Mouse (Mus musculus) testis, adult 10 weeks (tissue): ENCODE data around the gene Krtap9-1. TPM values are rescaled to one million over a fixed set of nuclear protein-coding genes. Genes with fewer than 3 reads are reported as not detected.

ENCODE experiments used
- polyA plus RNA-seq: library from polyadenylated mRNA; stranded (reverse); fragments of 350-450 nt; fragmentation: Illumina TruSeq; extraction: RNeasy Lipid Tissue Mini Kit (QIAGEN cat#74804); gene quantifications from one replicate; pipeline ENCODE4 v1.2.3, GENCODE M21; 2014; ENCODE audit warnings: low read depth, low replicate concordance

The Krtap9-1 gene
- not detected for polyA plus RNA-seq

DNA sequence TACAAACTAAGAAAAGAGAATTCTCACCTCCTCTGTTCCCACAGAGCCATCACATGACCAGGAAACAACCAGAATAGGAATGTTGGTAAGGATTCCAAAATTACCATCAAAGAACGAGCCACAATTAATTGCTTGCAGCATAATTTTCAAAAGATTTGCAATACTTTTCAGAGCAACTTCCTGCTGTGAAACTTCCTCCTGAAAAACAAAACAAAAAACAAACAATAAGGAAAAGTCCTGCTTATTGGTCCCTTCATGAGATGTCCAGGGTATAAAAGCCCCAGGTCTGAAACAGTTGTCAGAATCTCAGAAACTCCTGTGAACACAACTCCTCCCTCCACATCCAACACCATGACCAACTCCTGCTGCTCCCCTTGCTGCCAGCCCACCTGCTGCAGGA is at the start of gene Krtap9-1:
TSS of gene Krtap9-1 (plus strand) at position 301 of the 400 bp plus-strand sequence.

DNA sequence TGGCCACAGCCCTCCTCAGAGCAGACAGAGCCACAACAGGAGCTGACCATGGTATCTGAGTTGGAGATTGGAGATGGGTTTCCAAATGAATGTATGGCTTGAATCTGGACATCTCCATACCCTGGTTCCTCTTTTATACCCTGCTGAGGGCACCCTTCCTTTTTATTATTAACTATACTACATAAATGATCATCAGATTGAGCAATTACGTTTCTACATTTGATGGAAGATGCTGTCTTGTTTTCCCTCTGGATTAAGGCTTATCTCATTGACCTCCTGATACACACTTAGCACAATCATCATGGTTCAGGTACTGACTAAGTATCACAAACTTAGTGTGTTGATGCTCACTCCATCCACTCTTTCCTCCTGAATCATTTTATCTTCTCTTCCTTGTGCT is 35.2 kb upstream of the Krtap9-1 start, which contains the start of gene 2300003K06Rik:
TSS of gene 2300003K06Rik (minus strand) at position 101 of the 400 bp plus-strand sequence.

DNA sequence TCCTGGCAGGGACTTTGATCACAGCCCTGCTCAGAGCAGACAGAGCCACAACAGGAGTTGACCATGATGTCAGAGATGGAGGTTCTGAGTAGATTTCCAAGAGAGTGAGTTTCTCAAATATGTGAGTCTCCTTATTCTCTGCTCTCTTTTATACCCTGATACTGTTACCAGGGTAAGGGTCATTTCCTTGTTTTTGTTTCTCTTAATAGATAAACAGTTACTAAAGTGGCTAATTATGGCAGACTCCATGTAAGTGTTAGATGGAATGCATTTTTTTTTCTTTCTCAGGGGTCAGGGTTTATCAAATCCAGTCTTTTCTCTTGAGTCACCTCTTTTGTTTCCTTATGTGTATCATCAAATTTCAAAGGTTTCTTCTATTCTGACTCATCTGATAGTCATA is 21.7 kb upstream of the Krtap9-1 start, which contains the start of gene Krtap4-16:
TSS of gene Krtap4-16 (minus strand) at position 101 of the 400 bp plus-strand sequence.

DNA sequence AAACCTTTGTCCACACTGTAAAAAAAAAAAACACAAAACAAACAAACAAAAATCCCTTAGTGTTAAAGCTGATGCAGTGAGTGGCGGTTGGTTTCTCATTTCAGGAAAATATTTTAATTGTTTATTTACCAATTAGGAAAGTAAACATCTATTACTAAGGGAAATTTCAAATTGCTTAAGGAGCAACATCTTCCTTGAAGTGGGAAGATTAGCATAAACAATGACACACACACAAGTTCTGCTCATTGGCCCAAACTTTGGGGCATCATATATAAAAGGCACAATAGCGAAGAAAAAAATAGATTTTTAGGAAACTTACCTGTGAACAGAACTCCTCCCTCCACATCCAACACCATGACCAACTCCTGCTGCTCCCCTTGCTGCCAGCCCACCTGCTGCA is 15.6 kb upstream of the Krtap9-1 start, which contains the start of gene Gm11568:
TSS of gene Gm11568 (plus strand) at position 301 of the 400 bp plus-strand sequence.

DNA sequence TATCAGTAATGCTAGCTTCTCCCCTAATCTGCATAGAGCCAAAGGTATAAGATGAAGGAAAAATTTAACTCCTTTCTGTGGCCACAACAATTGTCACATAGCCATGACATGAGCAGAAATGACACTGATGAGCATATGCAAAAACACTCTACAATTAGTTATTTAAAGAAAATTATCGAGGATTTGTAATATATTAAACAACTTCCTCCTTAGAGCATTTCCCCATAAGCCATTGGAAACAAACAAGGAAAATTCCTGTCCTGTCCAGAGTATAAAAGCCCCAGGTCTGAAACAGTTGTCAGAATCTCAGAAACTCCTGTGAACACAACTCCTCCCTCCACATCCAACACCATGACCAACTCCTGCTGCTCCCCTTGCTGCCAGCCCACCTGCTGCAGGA is 9.0 kb upstream of the Krtap9-1 start, which contains the start of gene Gm11559:
TSS of gene Gm11559 (plus strand) at position 301 of the 400 bp plus-strand sequence.

DNA sequence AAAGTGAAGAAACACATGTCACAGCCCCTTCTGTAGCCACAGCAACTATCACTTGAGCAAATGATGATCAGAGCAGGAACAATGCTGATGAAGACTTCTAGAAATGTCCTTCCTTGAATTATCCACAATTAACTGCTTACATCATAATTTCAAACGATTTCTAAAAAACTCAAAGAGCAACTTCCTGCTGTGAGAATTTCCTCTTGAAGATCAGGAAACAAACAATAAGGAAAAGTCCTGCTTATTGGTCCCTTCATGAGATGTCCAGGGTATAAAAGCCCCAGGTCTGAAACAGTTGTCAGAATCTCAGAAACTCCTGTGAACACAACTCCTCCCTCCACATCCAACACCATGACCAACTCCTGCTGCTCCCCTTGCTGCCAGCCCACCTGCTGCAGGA is 5.7 kb downstream of the Krtap9-1 start, which contains the start of gene Gm11567:
TSS of gene Gm11567 (plus strand) at position 301 of the 400 bp plus-strand sequence.

DNA sequence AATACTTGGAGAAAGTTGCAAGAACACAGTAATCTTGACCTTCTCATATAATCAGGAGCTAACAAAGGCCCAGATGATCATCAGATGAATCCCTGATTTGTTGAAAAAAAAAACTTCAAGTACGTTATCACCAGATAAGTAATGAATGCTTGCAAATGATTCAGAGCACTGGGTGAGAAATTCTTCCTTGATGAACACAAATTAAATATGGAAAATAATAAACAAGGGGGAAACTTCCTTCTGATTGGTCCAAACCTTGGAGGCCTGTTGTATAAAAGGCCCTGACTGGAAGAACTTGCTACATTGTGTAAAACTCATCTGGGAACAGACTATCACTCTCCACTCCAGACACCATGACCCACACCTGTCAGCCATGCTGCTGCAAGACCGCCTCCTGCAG is 34.4 kb downstream of the Krtap9-1 start, which contains the start of gene Krtap31-1:
TSS of gene Krtap31-1 (plus strand) at position 301 of the 400 bp plus-strand sequence.

DNA sequence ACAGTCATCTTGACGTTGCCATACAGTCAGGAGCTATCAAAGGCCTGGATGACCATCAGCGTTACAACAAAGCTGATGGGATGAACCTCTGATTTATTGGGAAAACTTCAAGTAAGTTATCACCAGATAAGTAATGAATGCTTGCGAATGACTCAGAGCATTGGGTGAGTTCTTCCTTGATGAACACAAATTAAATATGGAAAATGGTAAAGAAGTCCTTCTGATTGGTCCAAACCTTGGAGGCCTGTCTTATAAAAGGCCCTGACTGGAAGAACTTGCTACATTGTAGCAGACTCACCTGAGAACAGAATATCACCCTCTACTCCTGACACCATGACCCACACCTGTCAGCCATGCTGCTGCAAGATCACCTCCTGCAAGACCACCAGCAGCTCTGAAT is 41.3 kb downstream of the Krtap9-1 start, which contains the start of gene Gm11565:
TSS of gene Gm11565 (plus strand) at position 301 of the 400 bp plus-strand sequence.

Other genes starting within 250 kb of the Krtap9-1 start
- gene Krtap4-1, start 245.2 kb upstream of the Krtap9-1 start, polyA plus RNA-seq = not detected
- not detected for gene Krtap4-2, start 238.3 kb upstream of the Krtap9-1 start, polyA plus RNA-seq
- gene Krtap4-7, start 229.3 kb upstream of the Krtap9-1 start, polyA plus RNA-seq = not detected
- not detected for gene Gm11555, start 223.2 kb upstream of the Krtap9-1 start, polyA plus RNA-seq
- gene Gm11563, start 214.4 kb upstream of the Krtap9-1 start, polyA plus RNA-seq = not detected
- gene Krtap4-6, start 207.4 kb upstream of the Krtap9-1 start, polyA plus RNA-seq = not detected
- gene Gm14190, start 182.6 kb upstream of the Krtap9-1 start, polyA plus RNA-seq = not detected
- gene Gm14180, start 139.1 kb upstream of the Krtap9-1 start, polyA plus RNA-seq = not detected
- not detected for gene Gm11595, start 100.5 kb upstream of the Krtap9-1 start, polyA plus RNA-seq
- gene Krtap4-8, start 92.7 kb upstream of the Krtap9-1 start, polyA plus RNA-seq = not detected
- gene Krtap4-9, start 88.2 kb upstream of the Krtap9-1 start, polyA plus RNA-seq = not detected
- gene Gm11596, start 79.9 kb upstream of the Krtap9-1 start, polyA plus RNA-seq = not detected
- not detected for gene Gm11569, start 74.5 kb upstream of the Krtap9-1 start, polyA plus RNA-seq
- gene Gm11554, start 68.9 kb upstream of the Krtap9-1 start, polyA plus RNA-seq = not detected
- not detected for gene Krtap4-13, start 63.5 kb upstream of the Krtap9-1 start, polyA plus RNA-seq
- gene Gm11564, start 57.7 kb upstream of the Krtap9-1 start, polyA plus RNA-seq = not detected
- not detected for gene 2300003K06Rik, start 35.3 kb upstream of the Krtap9-1 start, polyA plus RNA-seq
- gene Krtap4-16, start 21.8 kb upstream of the Krtap9-1 start, polyA plus RNA-seq = not detected
- not detected for gene Gm11568, start 15.5 kb upstream of the Krtap9-1 start, polyA plus RNA-seq
- not detected for gene Gm11559, start 8.9 kb upstream of the Krtap9-1 start, polyA plus RNA-seq
- gene Gm11567, start 5.8 kb downstream of the Krtap9-1 start, polyA plus RNA-seq = not detected
- not detected for gene Krtap31-1, start 34.5 kb downstream of the Krtap9-1 start, polyA plus RNA-seq
- 0.49 TPM for gene Gm11565, start 41.4 kb downstream of the Krtap9-1 start, polyA plus RNA-seq
- gene Krtap31-2, start 62.9 kb downstream of the Krtap9-1 start, polyA plus RNA-seq = not detected
- gene Krtap9-5, start 75.1 kb downstream of the Krtap9-1 start, polyA plus RNA-seq = not detected
- not detected for gene Krtap29-1, start 105.7 kb downstream of the Krtap9-1 start, polyA plus RNA-seq
- gene Krtap16-1, start 113.2 kb downstream of the Krtap9-1 start, polyA plus RNA-seq = not detected
- not detected for gene Krtap17-1, start 120.6 kb downstream of the Krtap9-1 start, polyA plus RNA-seq
- gene Krt33a, start 142.8 kb downstream of the Krtap9-1 start, polyA plus RNA-seq = not detected
- gene Krt33b, start 156.5 kb downstream of the Krtap9-1 start, polyA plus RNA-seq = not detected
- not detected for gene Krt34, start 168.2 kb downstream of the Krtap9-1 start, polyA plus RNA-seq
- not detected for gene Krt31, start 177.2 kb downstream of the Krtap9-1 start, polyA plus RNA-seq
- gene Krt32, start 214.8 kb downstream of the Krtap9-1 start, polyA plus RNA-seq = not detected
- gene Krt35, start 222.9 kb downstream of the Krtap9-1 start, polyA plus RNA-seq = not detected
- gene Krt36, start 232.2 kb downstream of the Krtap9-1 start, polyA plus RNA-seq = not detected
- not detected for gene Krt13, start 248.2 kb downstream of the Krtap9-1 start, polyA plus RNA-seq